Mouse (Mus musculus): ENCODE data around the gene 6030452D12Rik. TPM values are rescaled to one million over a fixed set of nuclear protein-coding genes. Genes with fewer than 3 reads are reported as not detected.

Gene 6030452D12Rik
- total RNA-seq, 1 experiment, result not detected

DNA sequence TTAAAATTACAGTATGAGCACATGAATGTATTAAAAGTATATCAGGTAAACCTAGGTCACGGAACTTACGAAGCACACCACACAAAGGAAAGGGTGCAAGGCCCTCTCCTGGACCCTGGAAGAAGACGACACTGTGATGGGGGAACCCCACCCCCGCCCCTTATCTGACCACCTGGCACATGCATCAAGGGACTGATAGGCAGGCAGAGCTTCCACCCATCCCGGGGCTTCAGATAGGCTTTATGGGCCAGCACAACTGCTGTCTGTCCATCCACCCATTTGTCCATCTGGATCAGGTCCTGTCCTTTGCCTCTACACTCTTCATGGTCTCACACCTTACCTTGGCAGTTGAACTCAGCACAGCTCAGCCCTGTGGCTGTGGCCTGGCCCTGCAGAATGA is 38.2 kb upstream of the 6030452D12Rik start:
- Histone ChIP-seq H3K9me3 (ENCODE audit: control insufficient read depth, insufficient read depth, low read depth, low read length) (peaks cover 4% of the 10 kb centered on the region; the same call in 1 of the 2 replicates), H3K27ac (ENCODE audit: insufficient read depth, low read depth, low read length, poor library complexity, severe bottlenecking) (no peak overlapping the region), H3K9ac (ENCODE audit: insufficient read depth, low read depth, low read length, poor library complexity, severe bottlenecking) (no peak overlapping the region), H3K36me3 (ENCODE audit: control insufficient read depth, insufficient read depth, low read length, poor library complexity, severe bottlenecking) (no peaks in the 10 kb centered on the region), H3K4me3 (ENCODE audit: insufficient read depth in 1 of 2, low read depth in 1 of 2, low read length in 2 of 2, poor library complexity in 1 of 2, severe bottlenecking in 1 of 2) (no peak overlapping the region), H3K4me1 (ENCODE audit: control insufficient read depth in 2 of 2, insufficient read depth in 2 of 2, low read length in 2 of 2, poor library complexity in 1 of 2) (no peaks in the 10 kb centered on the region)
- DNase-seq (ENCODE audit: low read depth, low spot score), result no peak
- TF ChIP-seq ZNF384 (IDR thresholded peaks at IDR 0.05; ENCODE audit: low read depth, low read length), result no peak
- TF ChIP-seq ZC3H11A (IDR thresholded peaks at IDR 0.05; ENCODE audit: borderline replicate concordance, low read depth, low read length), result no peak
- no peak for TF ChIP-seq HCFC1 (IDR thresholded peaks at IDR 0.05; ENCODE audit: borderline replicate concordance, insufficient read depth, low read length)
- TF ChIP-seq MAFK (IDR thresholded peaks at IDR 0.05; ENCODE audit: insufficient read depth, low read depth, low read length), result no peak
- TF ChIP-seq CHD2 (IDR thresholded peaks at IDR 0.05; ENCODE audit: low read depth, low read length), result no peak
- in situ Hi-C loops (cut with MboI; ENCODE audit: low sequenced_read_pairs in 2 of 2, unreplicated experiment in 2 of 2), result no loop called here

GRCm38 (mm10) chr8:106463795-106464194 is 36.5 kb upstream of the 6030452D12Rik start:
- H3K4me3 ChIP-seq (ENCODE audit: insufficient read depth in 1 of 2, low read depth in 1 of 2, low read length in 2 of 2, poor library complexity in 1 of 2, severe bottlenecking in 1 of 2), result no peak overlapping the region
- no peaks in the 10 kb centered on the region for H3K4me1 ChIP-seq (ENCODE audit: control insufficient read depth in 2 of 2, insufficient read depth in 2 of 2, low read length in 2 of 2, poor library complexity in 1 of 2)
- peaks cover 4% of the 10 kb centered on the region; the same call in 1 of the 2 replicates for H3K9me3 ChIP-seq (ENCODE audit: control insufficient read depth, insufficient read depth, low read depth, low read length)
- in situ Hi-C loops (cut with MboI; ENCODE audit: low sequenced_read_pairs in 2 of 2, unreplicated experiment in 2 of 2), result no loop called here
- DNase-seq (ENCODE audit: low read depth, low spot score), result no peak
- H3K9ac ChIP-seq (ENCODE audit: insufficient read depth, low read depth, low read length, poor library complexity, severe bottlenecking), result no peak overlapping the region
- H3K27ac ChIP-seq (ENCODE audit: insufficient read depth, low read depth, low read length, poor library complexity, severe bottlenecking), result no peak overlapping the region
- H3K36me3 ChIP-seq (ENCODE audit: control insufficient read depth, insufficient read depth, low read length, poor library complexity, severe bottlenecking), result no peaks in the 10 kb centered on the region
- TF ChIP-seq MAFK (IDR thresholded peaks at IDR 0.05; ENCODE audit: insufficient read depth, low read depth, low read length) (no peak), HCFC1 (IDR thresholded peaks at IDR 0.05; ENCODE audit: borderline replicate concordance, insufficient read depth, low read length) (no peak), ZNF384 (IDR thresholded peaks at IDR 0.05; ENCODE audit: low read depth, low read length) (no peak), ZC3H11A (IDR thresholded peaks at IDR 0.05; ENCODE audit: borderline replicate concordance, low read depth, low read length) (no peak), CHD2 (IDR thresholded peaks at IDR 0.05; ENCODE audit: low read depth, low read length) (no peak)

- peaks cover 4% of the 10 kb centered on the region; the same call in 1 of the 2 replicates for H3K9me3 ChIP-seq (ENCODE audit: control insufficient read depth, insufficient read depth, low read depth, low read length)
- no peak overlapping the region for H3K27ac ChIP-seq (ENCODE audit: insufficient read depth, low read depth, low read length, poor library complexity, severe bottlenecking)
- DNase-seq (ENCODE audit: low read depth, low spot score), result no peak
- H3K9ac ChIP-seq (ENCODE audit: insufficient read depth, low read depth, low read length, poor library complexity, severe bottlenecking), result no peak overlapping the region
- H3K4me1 ChIP-seq (ENCODE audit: control insufficient read depth in 2 of 2, insufficient read depth in 2 of 2, low read length in 2 of 2, poor library complexity in 1 of 2), result no peaks in the 10 kb centered on the region
- H3K4me3 ChIP-seq (ENCODE audit: insufficient read depth in 1 of 2, low read depth in 1 of 2, low read length in 2 of 2, poor library complexity in 1 of 2, severe bottlenecking in 1 of 2), result no peak overlapping the region
- H3K36me3 ChIP-seq (ENCODE audit: control insufficient read depth, insufficient read depth, low read length, poor library complexity, severe bottlenecking), result no peaks in the 10 kb centered on the region
- no peak for TF ChIP-seq ZNF384 (IDR thresholded peaks at IDR 0.05; ENCODE audit: low read depth, low read length)
- TF ChIP-seq ZC3H11A (IDR thresholded peaks at IDR 0.05; ENCODE audit: borderline replicate concordance, low read depth, low read length), result no peak
- no peak for TF ChIP-seq HCFC1 (IDR thresholded peaks at IDR 0.05; ENCODE audit: borderline replicate concordance, insufficient read depth, low read length)
- no peak for TF ChIP-seq MAFK (IDR thresholded peaks at IDR 0.05; ENCODE audit: insufficient read depth, low read depth, low read length)
- no peak for TF ChIP-seq CHD2 (IDR thresholded peaks at IDR 0.05; ENCODE audit: low read depth, low read length)
- in situ Hi-C loops (cut with MboI; ENCODE audit: low sequenced_read_pairs in 2 of 2, unreplicated experiment in 2 of 2), result no loop called here
Observed at GRCm38 (mm10) chr8:106469485-106469884, 30.8 kb upstream of the 6030452D12Rik start.

DNA sequence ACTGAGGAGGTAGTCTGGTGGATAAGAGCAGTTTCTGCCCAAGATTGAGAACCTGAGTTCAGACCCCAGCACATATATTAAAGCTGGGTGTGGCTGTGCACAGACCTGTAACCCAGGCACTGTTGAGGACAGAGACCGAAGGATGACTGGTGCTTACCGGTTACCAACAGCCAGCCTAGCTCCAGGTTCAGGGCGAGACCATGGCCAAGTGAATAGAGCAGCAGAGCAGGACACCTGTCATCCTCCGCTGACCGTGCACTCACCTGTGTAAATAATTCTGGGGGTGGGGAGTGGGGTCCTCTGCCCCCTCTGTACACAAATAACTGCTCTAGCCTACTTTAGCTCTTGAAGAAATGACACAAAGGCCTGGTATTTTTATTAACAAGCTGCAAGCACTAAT is 26.3 kb upstream of the 6030452D12Rik start:
- TF ChIP-seq HCFC1 (IDR thresholded peaks at IDR 0.05; ENCODE audit: borderline replicate concordance, insufficient read depth, low read length) (no peak), ZNF384 (IDR thresholded peaks at IDR 0.05; ENCODE audit: low read depth, low read length) (no peak), MAFK (IDR thresholded peaks at IDR 0.05; ENCODE audit: insufficient read depth, low read depth, low read length) (no peak), CHD2 (IDR thresholded peaks at IDR 0.05; ENCODE audit: low read depth, low read length) (no peak), ZC3H11A (IDR thresholded peaks at IDR 0.05; ENCODE audit: borderline replicate concordance, low read depth, low read length) (no peak)
- DNase-seq (ENCODE audit: low read depth, low spot score), result no peak
- no peak overlapping the region for H3K9ac ChIP-seq (ENCODE audit: insufficient read depth, low read depth, low read length, poor library complexity, severe bottlenecking)
- in situ Hi-C loops (cut with MboI; ENCODE audit: low sequenced_read_pairs in 2 of 2, unreplicated experiment in 2 of 2), result no loop called here
- H3K36me3 ChIP-seq (ENCODE audit: control insufficient read depth, insufficient read depth, low read length, poor library complexity, severe bottlenecking), result no peaks in the 10 kb centered on the region
- no peak overlapping the region for H3K27ac ChIP-seq (ENCODE audit: insufficient read depth, low read depth, low read length, poor library complexity, severe bottlenecking)
- H3K4me1 ChIP-seq (ENCODE audit: control insufficient read depth in 2 of 2, insufficient read depth in 2 of 2, low read length in 2 of 2, poor library complexity in 1 of 2), result no peaks in the 10 kb centered on the region
- H3K9me3 ChIP-seq (ENCODE audit: control insufficient read depth, insufficient read depth, low read depth, low read length), result peaks cover 14% of the 10 kb centered on the region
- H3K4me3 ChIP-seq (ENCODE audit: insufficient read depth in 1 of 2, low read depth in 1 of 2, low read length in 2 of 2, poor library complexity in 1 of 2, severe bottlenecking in 1 of 2), result no peak overlapping the region

GRCm38 (mm10) chr8:106504241-106504640 is 3.9 kb downstream of the 6030452D12Rik start:
- in situ Hi-C loops (cut with MboI; ENCODE audit: low sequenced_read_pairs in 2 of 2, unreplicated experiment in 2 of 2), result no loop called here
- no peak for TF ChIP-seq ZNF384 (IDR thresholded peaks at IDR 0.05; ENCODE audit: low read depth, low read length)
- TF ChIP-seq MAFK (IDR thresholded peaks at IDR 0.05; ENCODE audit: insufficient read depth, low read depth, low read length), result no peak
- TF ChIP-seq CHD2 (IDR thresholded peaks at IDR 0.05; ENCODE audit: low read depth, low read length), result no peak
- TF ChIP-seq HCFC1 (IDR thresholded peaks at IDR 0.05; ENCODE audit: borderline replicate concordance, insufficient read depth, low read length), result no peak
- no peak for TF ChIP-seq ZC3H11A (IDR thresholded peaks at IDR 0.05; ENCODE audit: borderline replicate concordance, low read depth, low read length)
- Histone ChIP-seq H3K4me3 (ENCODE audit: insufficient read depth in 1 of 2, low read depth in 1 of 2, low read length in 2 of 2, poor library complexity in 1 of 2, severe bottlenecking in 1 of 2) (no peak overlapping the region), H3K27ac (ENCODE audit: insufficient read depth, low read depth, low read length, poor library complexity, severe bottlenecking) (no peak overlapping the region), H3K9ac (ENCODE audit: insufficient read depth, low read depth, low read length, poor library complexity, severe bottlenecking) (no peak overlapping the region), H3K4me1 (ENCODE audit: control insufficient read depth in 2 of 2, insufficient read depth in 2 of 2, low read length in 2 of 2, poor library complexity in 1 of 2) (peaks cover 0 to 6% of the 10 kb centered on the region in 2 experiments; a peak in 1 of 4 replicates), H3K9me3 (ENCODE audit: control insufficient read depth, insufficient read depth, low read depth, low read length) (peaks cover 34% of the 10 kb centered on the region), H3K36me3 (ENCODE audit: control insufficient read depth, insufficient read depth, low read length, poor library complexity, severe bottlenecking) (no peaks in the 10 kb centered on the region)
- DNase-seq (ENCODE audit: low read depth, low spot score), result no peak

Measured in ES-E14 (cell line).